Mouse (Mus musculus) C2C12 (cell line): ENCODE data around the gene Rasd1. TPM values are rescaled to one million over a fixed set of nuclear protein-coding genes. Genes with fewer than 3 reads are reported as not detected.

Experiments
- H3K27me3 ChIP-seq: one replicate; pipeline ENCODE4 v1.6.1; 2011; ENCODE audit not compliant: control insufficient read depth, insufficient read depth, insufficient read length
- H3K36me3 ChIP-seq: one replicate; pipeline ENCODE4 v1.6.1; 2011; ENCODE audit not compliant: control insufficient read depth, insufficient read depth
- H3K4me3 ChIP-seq: one replicate; pipeline ENCODE4 v1.5.1; 2011; ENCODE audit warnings: mild to moderate bottlenecking, control low read depth; ENCODE audit not compliant: poor library complexity, insufficient read depth, severe bottlenecking
- H3K79me2 ChIP-seq: one replicate; pipeline ENCODE4 v1.6.1; 2011; ENCODE audit not compliant: control insufficient read depth, insufficient read depth
- H3K79me3 ChIP-seq: one replicate; pipeline ENCODE4 v1.6.1; 2011; ENCODE audit warnings: low read depth, control low read depth
- H3ac ChIP-seq: one replicate; pipeline ENCODE3; 2011; ENCODE audit warnings: low read depth; ENCODE audit not compliant: control insufficient read depth, insufficient read length
- CEBPB ChIP-seq: IDR thresholded peaks from one replicate; pipeline ENCODE4 v1.6.1; 2011; ENCODE audit warnings: low read depth, mild to moderate bottlenecking, control low read depth, moderate library complexity
- CTCF ChIP-seq: IDR thresholded peaks from one replicate; pipeline ENCODE4 v1.5.1; 2011; ENCODE audit not compliant: control insufficient read depth, insufficient read depth, insufficient read length
- FOSL1 ChIP-seq: IDR thresholded peaks from one replicate; pipeline ENCODE4 v1.8.0; 2011; ENCODE audit warnings: mild to moderate bottlenecking, low read length; ENCODE audit not compliant: poor library complexity, insufficient read depth, severe bottlenecking
- MAX ChIP-seq: IDR thresholded peaks from one replicate; pipeline ENCODE4 v1.6.1; 2011; ENCODE audit warnings: mild to moderate bottlenecking, control low read depth
- MYOD1 ChIP-seq: IDR thresholded peaks from one replicate; pipeline ENCODE4 v1.6.1; 2011; ENCODE audit warnings: low read depth; ENCODE audit not compliant: control insufficient read depth, insufficient read length
- MYOG ChIP-seq: IDR thresholded peaks from one replicate; pipeline ENCODE4 v1.6.1; 2011; ENCODE audit not compliant: control insufficient read depth, insufficient read length; ENCODE audit errors: extremely low read depth
- USF1 ChIP-seq: IDR thresholded peaks from one replicate; pipeline ENCODE4 v1.6.1; 2011; ENCODE audit warnings: low read depth, mild to moderate bottlenecking, control low read depth, moderate library complexity
- long read RNA-seq, 2 experiments: library from polyadenylated mRNA; unstranded; transcript quantifications; one replicate each; pipeline ENCODE4 v2.0.0; 2019 to 2020
- polyA plus RNA-seq: library from polyadenylated mRNA; unstranded; fragments of >200 nt; fragmentation: generic; extraction: Trizol; gene quantifications from one replicate; pipeline ENCODE4 v1.2.1, GENCODE M21; 2012; ENCODE audit warnings: missing spikeins

The Rasd1 gene
- polyA plus RNA-seq = 0.16 TPM
- long read RNA-seq, experiment 1, partial matches to known transcripts = 0 of 1 reads
- long read RNA-seq, experiment 1, other reads (novel, unspliced or antisense) = 0 of 1 reads
- long read RNA-seq, experiment 2, partial matches to known transcripts = 0 of 3 reads
- long read RNA-seq, experiment 2, other reads (novel, unspliced or antisense) = 0 of 3 reads

DNA sequence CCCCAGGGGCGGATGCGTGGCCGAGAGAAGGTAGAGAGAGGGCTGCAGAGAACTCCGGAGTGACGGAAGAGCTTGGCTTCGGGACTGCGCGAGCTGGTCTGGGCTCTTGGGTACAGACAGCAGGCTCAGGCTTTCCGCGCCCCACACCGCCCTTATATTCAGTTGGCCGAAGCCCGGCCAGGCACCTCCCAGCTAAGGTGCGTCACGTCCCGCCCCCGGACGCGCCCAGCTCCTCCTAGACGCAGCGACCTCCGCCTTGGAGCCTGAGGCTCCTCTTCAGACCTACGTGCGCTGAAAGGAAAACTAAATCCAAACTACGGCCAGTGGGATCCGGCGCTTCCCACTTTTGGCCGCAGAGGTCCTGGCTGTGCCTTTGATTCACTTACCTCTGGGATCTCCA is at the start of gene Rasd1:
Rasd1 (minus strand) TSS at position 127 of the 400 bp plus-strand sequence.
- Histone ChIP-seq H3ac (peak within 1 kb of the TSS; percentile 60), H3K27me3 (no peaks in the 10 kb centered on the region), H3K79me2 (peaks cover 6% of the 10 kb centered on the region), H3K79me3 (no peaks in the 10 kb centered on the region), H3K4me3 (peak within 1 kb of the TSS; percentile 31), H3K36me3 (peaks cover 20% of the 10 kb centered on the region)
- TF ChIP-seq FOSL1 (no peak), USF1 (no peak), MAX (no peak), CTCF (no peak), MYOG (no peak), CEBPB (no peak), MYOD1 (no peak)

DNA sequence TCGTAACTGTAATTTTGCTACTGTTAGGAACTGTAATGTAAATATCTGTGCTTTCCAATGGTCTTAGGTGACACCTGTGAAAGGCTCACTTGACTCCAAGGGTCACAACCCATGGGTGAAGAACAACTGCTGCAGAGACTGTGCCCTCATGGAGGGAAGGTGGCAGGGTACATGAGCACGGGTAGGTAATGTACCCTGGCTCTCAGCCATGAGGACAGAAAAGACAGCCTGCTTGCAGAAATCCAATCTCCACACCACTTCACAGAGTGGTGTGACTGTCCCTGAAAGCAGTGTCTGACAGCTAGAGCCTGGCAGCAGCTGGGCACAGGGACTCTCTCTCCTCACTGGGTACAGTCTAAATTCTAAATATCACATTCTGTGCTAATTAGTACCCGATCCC is 46.8 kb upstream of the Rasd1 start:
- TF ChIP-seq CTCF (no peak), CEBPB (no peak), MYOG (no peak), MYOD1 (no peak), FOSL1 (no peak), USF1 (no peak), MAX (no peak)
- no peaks in the 10 kb centered on the region for H3K36me3 ChIP-seq
- H3K4me3 ChIP-seq = no peak overlapping the region
- H3K27me3 ChIP-seq = no peaks in the 10 kb centered on the region
- H3ac ChIP-seq = no peak overlapping the region
- H3K79me3 ChIP-seq = no peaks in the 10 kb centered on the region
- no peaks in the 10 kb centered on the region for H3K79me2 ChIP-seq

DNA sequence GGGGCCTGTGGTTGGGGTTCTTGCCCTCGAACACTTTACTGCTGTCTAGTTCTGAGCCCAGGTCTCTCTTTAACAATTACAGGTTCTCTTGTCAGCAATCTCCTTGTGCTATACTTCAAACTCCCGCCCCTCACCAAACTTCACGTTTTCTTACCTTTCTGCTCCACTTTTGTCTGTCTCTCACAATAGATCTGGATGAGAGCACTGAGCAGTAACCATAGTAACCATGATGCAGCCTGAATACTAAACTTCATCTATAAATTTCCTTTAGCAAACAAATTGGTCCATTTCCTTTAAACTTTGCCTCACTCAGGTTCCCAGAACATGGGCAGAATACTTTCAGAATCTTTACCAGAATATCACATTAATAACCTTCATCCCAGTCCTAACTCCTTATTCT is 44.7 kb upstream of the Rasd1 start:
- no peaks in the 10 kb centered on the region for H3K79me3 ChIP-seq
- no peaks in the 10 kb centered on the region for H3K79me2 ChIP-seq

DNA sequence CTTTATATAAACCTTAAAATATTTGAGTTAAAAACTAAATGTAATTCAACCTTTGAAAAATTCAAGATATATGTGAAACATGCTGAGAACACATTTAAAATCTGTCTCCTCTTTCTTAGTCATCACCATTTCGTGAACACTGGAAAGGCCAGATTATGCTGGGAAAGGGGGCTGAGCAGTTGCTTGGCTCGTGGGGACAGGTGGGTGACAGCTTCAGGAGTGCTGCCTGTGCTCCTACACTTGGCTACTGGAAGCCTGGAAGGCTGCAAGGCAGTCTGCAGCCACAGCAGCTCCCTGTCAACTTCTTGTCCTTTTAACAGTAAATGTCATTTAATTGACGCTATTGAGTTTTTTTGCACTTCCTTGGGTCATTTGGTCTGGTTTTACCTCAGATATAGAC is 41.1 kb upstream of the Rasd1 start:
- H3K79me2 ChIP-seq = no peaks in the 10 kb centered on the region
- no peaks in the 10 kb centered on the region for H3K36me3 ChIP-seq
- no peak overlapping the region for H3ac ChIP-seq
- H3K27me3 ChIP-seq = no peaks in the 10 kb centered on the region
- TF ChIP-seq MYOG (no peak), MAX (no peak), CEBPB (no peak), CTCF (no peak), MYOD1 (no peak), FOSL1 (no peak), USF1 (no peak)
- no peak overlapping the region for H3K4me3 ChIP-seq
- no peaks in the 10 kb centered on the region for H3K79me3 ChIP-seq

More for the DNA sequence above, 44.7 kb upstream of the Rasd1 start:
- H3ac ChIP-seq = no peak overlapping the region
- no peak overlapping the region for H3K4me3 ChIP-seq
- no peaks in the 10 kb centered on the region for H3K36me3 ChIP-seq
- H3K27me3 ChIP-seq = no peaks in the 10 kb centered on the region
- TF ChIP-seq MYOG (no peak), FOSL1 (no peak), MYOD1 (no peak), CEBPB (no peak), USF1 (no peak), CTCF (no peak), MAX (no peak)

DNA sequence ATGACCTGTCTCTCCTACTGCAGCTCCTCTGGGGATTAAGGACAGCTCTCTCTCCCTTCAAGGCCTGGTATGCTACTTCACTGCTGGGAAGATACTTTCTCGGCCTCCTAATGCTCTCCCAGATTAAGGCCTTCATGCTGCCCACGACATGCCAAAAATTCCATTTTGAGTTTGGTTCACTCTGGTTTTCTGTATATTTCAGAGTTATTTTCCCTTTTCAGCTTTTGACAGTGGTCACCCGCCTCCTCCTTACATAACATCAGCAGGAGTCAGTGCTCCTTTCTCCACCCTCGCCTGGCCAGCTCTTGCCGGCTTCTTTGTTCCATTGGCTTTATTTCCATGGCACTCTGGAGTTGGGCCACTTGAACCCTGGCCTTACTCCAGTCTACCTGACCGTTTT is 40.0 kb upstream of the Rasd1 start:
- no peaks in the 10 kb centered on the region for H3K27me3 ChIP-seq
- H3K79me3 ChIP-seq = no peaks in the 10 kb centered on the region
- H3ac ChIP-seq = no peak overlapping the region
- no peaks in the 10 kb centered on the region for H3K79me2 ChIP-seq
- no peak for TF ChIP-seq FOSL1
- no peak for TF ChIP-seq USF1
- TF ChIP-seq MYOD1 = no peak
- no peak for TF ChIP-seq CEBPB
- TF ChIP-seq MYOG = no peak
- no peak for TF ChIP-seq CTCF
- no peak for TF ChIP-seq MAX
- no peaks in the 10 kb centered on the region for H3K36me3 ChIP-seq
- H3K4me3 ChIP-seq = no peak overlapping the region

DNA sequence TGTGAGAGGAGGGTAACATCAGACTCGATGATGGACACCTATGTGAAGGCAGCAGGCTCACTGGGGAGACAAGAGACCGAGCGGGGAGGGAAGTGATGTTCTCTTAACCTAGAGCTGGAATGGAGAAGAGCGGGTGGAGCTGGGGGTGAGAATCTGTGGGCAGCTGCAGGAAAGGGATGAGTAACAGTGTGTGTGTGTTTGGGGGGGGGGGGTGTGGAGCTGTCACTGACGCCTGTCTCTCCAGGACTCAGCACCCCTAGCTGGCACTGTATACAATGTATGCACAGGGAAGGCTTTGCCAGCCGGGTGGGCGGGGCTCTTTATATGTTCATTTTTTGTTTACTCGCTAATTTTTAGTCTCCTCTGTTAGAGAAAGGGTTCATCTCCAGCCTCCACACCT is 39.1 kb upstream of the Rasd1 start:
- no peaks in the 10 kb centered on the region for H3K27me3 ChIP-seq
- no peak overlapping the region for H3K4me3 ChIP-seq
- H3ac ChIP-seq = no peak overlapping the region
- no peaks in the 10 kb centered on the region for H3K36me3 ChIP-seq
- H3K79me2 ChIP-seq = no peaks in the 10 kb centered on the region
- TF ChIP-seq MAX (no peak), FOSL1 (no peak), CTCF (no peak), MYOD1 (no peak), CEBPB (no peak), USF1 (no peak), MYOG (no peak)
- no peaks in the 10 kb centered on the region for H3K79me3 ChIP-seq
